Mouse (Mus musculus): ENCODE measurements around the gene Mccc1.

The Mccc1 gene

DNA sequence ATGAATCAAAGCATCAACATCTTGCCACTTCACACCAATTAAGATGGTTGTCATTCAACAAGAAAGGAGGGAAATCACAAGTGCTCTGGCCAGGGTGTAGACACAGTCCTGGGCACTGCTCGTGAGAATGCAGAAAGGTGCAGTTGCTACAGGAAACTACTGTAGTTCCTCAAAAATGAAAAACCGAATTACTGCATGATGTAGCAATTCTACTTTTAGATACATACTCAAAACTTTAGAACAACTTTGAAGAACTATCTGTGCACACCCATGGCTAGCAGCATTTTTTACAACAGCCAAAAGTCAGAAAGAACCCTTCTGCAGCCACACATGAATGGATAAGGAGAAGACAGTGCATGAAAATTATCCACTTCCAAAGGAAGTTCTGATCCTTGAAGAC is 34.0 kb downstream of the Mccc1 start:
- no peak for DNase-seq (ENCODE audit: low read depth in 2 of 2, low spot score in 2 of 2)

DNA sequence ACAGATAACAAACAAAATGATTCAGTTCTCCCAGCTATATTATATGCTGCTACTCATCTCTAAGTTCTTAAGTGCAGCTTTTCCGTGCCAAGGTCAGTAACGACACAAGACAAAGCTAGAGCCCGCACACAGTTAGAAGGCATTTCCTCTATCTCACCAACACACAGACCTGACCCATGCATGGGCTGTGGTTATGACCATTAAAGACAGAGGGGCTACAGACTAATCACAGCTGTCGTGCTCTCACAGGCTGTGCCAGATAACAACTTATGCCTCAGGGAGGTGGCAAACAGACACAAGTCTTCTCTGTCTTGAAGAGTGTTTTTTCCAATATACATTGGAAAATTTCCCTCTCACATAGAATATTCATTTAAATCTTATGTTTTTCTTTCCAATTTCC is 35.5 kb downstream of the Mccc1 start:
- DNase-seq (ENCODE audit: low read depth in 2 of 2, low spot score in 2 of 2), result no peak

GRCm38 (mm10) chr3:35963921-35964320 is 36.6 kb downstream of the Mccc1 start:
- no peak for DNase-seq (ENCODE audit: low read depth in 2 of 2, low spot score in 2 of 2)

GRCm38 (mm10) chr3:35963401-35963800 is 37.1 kb downstream of the Mccc1 start:
- no peak for DNase-seq (ENCODE audit: low read depth in 2 of 2, low spot score in 2 of 2)

DNA sequence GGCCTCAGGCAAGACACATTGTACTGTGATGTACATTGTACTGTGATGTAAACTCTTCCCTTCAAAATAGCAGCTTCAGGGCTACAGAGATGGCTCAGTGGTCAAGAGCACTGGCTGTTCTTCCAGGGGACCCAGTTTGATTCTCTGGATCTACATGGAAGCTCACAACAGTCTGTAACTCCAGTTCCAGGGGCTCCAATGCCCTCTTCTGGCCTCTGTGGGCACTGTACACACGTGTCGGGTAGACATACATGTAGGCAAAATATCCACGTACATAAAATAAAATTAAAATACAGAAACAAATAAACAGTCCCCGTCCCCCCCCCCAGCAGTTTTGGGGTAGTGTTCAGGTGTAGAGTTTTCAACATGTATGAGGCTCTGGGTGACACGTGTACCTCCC is 37.5 kb downstream of the Mccc1 start:
- no peak for DNase-seq (ENCODE audit: low read depth in 2 of 2, low spot score in 2 of 2)

GRCm38 (mm10) chr3:35957230-35957629 is 43.2 kb downstream of the Mccc1 start:
- no peak for DNase-seq (ENCODE audit: low read depth in 2 of 2, low spot score in 2 of 2)

GRCm38 (mm10) chr3:35954901-35955575 is 45.4 kb downstream of the Mccc1 start:
- no peak for DNase-seq (ENCODE audit: low read depth in 2 of 2, low spot score in 2 of 2)

DNA sequence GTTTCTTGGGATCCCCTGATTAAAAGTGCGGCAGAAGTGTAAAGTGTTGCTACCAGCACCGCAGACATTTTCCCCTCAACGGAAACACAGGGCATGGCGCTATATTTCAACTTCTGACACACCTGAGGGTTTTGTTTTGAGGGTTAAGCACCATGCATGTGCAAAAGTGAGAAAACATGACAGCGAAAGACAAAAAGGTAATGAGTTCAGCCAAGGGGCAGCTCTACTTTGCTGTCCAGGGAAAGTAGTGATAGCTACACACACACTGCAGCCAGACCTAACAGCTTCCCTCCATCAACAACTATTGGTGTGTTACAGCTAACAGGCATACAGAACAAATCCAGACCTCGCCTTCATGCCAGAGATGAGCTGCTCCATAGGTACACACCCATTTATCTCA is 46.7 kb downstream of the Mccc1 start:
- DNase-seq (ENCODE audit: low read depth in 2 of 2, low spot score in 2 of 2), result no peak

DNA sequence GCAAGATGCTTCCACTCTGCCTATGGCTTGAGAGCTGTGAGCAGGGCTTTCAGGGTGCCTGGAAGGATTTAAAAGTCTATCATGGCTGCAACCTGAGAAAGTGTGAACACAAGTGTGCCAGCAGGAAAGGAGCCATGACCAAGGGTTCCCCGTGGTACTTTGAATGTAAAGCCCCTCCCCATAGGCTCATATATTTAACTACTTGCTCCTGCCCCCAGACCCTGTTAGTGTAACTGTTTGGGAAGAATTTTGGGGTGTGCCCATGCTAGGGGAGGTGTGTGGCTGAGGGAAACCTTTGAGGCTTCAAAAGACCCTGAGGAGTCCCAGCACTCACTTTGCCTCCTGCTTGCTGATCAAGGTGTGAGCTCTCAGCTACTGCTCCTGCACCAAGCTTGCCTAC is 47.3 kb downstream of the Mccc1 start:
- DNase-seq (ENCODE audit: low read depth in 2 of 2, low spot score in 2 of 2), result no peak

DNA sequence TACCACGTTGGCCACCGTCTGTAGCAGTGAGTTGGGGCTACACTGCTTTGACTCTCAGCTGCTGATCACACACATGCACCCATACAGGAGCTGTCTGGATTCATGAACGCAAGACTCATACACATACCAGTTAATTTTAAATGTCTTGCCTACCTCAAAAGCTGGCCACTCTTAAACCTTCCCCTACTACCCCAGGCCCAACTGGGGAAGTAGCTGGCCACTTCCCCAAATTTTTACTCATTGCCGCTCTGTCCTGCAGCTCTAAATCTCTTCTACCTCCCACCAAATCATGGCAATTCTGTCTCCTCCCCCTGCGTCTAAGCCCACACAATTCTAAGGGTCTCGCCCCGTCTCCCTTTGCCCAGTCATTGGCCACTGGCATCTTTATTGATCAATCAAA is 52.3 kb downstream of the Mccc1 start:
- no peak for DNase-seq (ENCODE audit: low read depth in 2 of 2, low spot score in 2 of 2)

DNA sequence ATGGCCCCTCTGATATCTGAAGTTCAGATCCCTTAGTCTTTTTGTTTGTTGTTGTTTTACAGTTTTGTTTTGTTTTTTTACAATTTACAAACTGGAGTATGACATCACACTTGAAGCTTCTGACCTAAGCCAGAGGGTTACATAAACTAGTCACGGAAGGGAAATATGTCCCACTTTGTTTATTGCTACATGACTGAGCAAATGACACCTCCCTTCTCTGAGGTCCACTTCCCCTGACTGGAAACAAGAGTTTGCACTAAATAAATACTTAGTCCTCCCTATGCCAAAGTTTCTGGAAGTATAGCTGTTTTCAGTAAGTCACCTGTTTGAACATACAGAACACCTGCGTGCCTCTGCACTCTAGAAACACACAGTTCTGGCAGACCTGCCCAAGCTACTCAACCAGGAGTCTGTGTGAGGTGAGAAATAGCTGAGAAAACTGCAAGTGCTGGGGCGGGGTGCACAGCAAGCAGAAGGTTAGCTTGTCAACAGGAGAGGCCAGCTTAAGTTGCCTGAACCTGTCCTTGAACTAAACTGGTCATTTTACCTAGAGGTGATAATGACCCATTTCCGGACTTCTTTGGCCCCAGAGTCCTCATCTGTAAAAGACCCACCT is 59.9 kb downstream of the Mccc1 start:
- no peak for DNase-seq (ENCODE audit: low read depth in 2 of 2, low spot score in 2 of 2)

DNA sequence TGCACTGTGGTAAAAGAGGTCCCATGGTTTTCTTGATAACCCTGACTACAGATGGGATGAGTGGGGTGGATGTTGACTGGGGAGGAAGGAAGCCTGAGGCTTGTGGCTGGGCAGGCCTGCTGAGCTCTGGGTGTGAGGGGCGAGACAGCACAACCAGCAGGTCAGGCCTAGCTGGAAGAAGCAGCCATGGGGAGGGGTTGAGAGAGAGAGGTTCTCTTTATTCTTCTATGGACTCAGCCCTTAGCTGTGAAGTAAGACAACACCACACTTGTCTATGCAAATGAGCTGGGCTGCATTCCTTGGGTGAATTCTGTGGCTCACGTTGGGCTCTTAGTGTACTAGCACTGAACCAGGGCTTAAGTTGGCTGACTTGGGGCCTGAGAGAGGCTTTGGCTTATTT is 60.4 kb downstream of the Mccc1 start:
- no peak for DNase-seq (ENCODE audit: low read depth in 2 of 2, low spot score in 2 of 2)

GRCm38 (mm10) chr3:35937345-35937744 is 63.1 kb downstream of the Mccc1 start, which contains the start of gene Dcun1d1:
Gene Dcun1d1 (minus strand): TSS chr3:35937445.
- no peak for DNase-seq (ENCODE audit: low read depth in 2 of 2, low spot score in 2 of 2)

GRCm38 (mm10) chr3:35933405-35933777 is 67.1 kb downstream of the Mccc1 start:
- DNase-seq (ENCODE audit: low read depth in 2 of 2, low spot score in 2 of 2), result peak; percentile 34 to 51

- peak; percentile 61 to 68 for DNase-seq (ENCODE audit: low read depth in 2 of 2, low spot score in 2 of 2)
Observed at GRCm38 (mm10) chr3:35932735-35933404, 67.6 kb downstream of the Mccc1 start.

DNA sequence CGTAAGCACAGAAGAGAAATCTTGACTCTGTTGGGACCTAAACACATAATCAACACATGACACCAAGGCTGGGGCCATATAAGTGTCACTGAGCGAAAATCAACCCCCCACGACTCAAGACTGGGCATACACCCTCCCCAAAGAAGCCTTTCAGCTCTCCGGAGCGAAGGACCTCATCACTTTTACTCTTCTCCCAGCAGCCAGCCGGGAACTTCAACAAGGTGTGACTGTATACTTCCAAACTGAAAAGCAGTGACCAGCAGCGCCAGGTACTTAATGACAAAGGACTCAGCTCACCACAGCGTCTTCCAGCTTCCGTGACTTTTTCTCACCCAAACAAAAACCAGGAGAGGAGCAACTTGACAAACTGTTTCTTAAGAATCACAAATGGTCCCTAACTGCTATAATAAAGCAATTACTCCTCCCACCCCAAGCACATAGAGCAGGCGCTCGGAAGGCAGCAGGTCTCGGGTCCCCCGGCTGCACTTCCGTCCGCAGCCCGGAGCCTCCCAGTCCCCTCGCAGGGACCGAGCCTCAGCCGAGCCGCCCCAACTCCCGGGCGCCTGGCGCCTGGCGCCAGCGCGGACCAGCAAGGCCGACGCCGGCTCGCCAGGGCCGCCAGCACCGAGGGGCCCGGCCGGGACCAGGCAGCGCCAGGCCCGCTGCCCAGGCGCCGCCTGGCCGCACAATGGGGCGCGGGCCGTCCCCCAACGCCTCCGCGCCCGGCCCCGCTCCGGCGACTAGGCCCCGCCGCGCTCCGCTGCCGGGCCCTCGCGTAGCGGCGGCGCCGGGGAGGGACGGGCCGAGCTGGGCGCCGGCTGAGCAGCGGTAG is 68.4 kb downstream of the Mccc1 start:
- DNase-seq (ENCODE audit: low read depth in 2 of 2, low spot score in 2 of 2), result peak; percentile 37 to 48

DNA sequence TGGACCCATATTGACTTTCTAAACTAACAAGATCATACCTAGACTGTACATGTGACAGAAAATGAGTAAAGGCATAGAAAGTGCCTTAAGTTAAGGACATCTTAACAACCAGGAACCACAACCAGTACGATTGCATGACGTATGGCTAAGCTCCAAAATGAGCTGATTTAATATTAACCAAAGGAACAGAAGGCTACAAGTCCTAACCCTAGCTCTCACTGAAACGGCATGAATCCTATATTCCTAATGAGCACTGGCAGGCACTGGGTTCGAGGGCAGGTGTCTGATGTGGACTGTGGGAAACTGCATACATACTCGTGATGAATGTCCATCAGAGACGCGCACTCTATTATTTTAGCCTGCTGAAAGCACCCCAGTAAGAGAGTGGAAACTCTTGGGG is 69.1 kb downstream of the Mccc1 start:
- DNase-seq (ENCODE audit: low read depth in 2 of 2, low spot score in 2 of 2), result no peak

- no peak for DNase-seq (ENCODE audit: low read depth in 2 of 2, low spot score in 2 of 2)
Observed at GRCm38 (mm10) chr3:35929831-35930230, 70.6 kb downstream of the Mccc1 start.

DNA sequence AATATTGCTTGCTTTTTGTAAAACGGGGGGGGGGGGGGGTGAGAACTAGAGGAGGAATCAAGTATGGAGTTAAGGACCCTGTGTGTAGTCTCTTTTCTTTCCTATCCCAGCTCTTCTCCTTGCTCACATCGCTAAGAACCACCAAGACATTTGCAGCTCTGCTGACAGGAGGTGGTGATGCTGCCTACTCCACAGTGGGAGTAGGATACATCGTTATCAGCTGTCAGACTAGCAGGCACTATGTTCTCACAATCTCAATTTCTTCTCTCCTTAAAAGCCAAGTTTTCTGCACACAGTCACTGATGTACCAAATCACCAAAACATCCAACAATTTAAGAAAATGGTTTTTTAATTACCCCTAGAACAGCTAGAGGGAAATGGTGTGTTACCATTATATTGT is 71.1 kb downstream of the Mccc1 start:
- no peak for DNase-seq (ENCODE audit: low read depth in 2 of 2, low spot score in 2 of 2)

DNA sequence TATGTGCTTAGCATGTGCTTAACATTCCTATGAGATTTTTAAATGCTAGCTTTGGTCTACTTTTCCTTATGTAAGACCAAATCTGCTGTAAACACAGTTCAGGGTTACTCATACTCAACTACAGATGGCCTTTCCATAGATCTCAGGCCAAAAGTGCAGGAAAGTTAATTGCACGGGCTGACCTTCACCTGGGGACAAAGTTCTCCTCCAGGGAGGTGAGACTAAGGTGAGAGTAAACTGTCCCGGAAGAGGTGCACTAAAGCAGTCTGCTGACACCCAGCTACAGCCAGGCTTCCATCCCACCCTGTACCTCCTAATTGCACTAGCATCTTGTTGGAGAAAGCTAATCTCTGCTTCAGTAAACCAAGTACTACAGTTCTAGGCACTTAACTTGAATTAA is 74.6 kb downstream of the Mccc1 start:
- no peak for DNase-seq (ENCODE audit: low read depth in 2 of 2, low spot score in 2 of 2)

DNA sequence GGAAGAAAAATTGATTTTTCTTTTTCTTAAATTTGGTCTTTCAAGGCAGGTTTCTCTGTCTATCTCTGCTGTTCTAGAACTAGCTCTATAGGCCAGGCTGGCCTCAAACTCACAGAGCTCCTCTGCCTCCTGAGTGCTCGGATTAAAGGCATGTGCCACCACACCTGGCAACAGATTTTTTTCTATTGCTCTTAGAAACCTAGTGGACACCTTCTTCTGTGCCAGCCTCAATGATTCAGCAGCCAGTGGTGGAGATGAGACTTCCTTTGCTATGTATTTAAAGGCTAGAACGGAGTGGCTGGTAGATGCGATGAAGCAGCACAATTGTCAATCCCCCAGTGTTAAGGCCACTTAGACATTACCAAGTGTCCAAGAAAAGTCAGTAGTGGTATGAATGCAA is 76.5 kb downstream of the Mccc1 start:
- DNase-seq (ENCODE audit: low read depth in 2 of 2, low spot score in 2 of 2), result no peak

GRCm38 (mm10) chr3:35923495-35923894 is 77.0 kb downstream of the Mccc1 start:
- DNase-seq (ENCODE audit: low read depth in 2 of 2, low spot score in 2 of 2), result no peak

Data from CD8-positive naive resting alpha-beta T cell, adult 2 months (primary cell).